Mouse (Mus musculus) liver, embryonic 14.5 days (tissue): ENCODE measurements around the gene Pknox1.

Source experiments
- CTCF ChIP-seq: IDR thresholded peaks from 2 replicates; pipeline ENCODE4 v1.5.1; 2016; ENCODE audit warnings: antibody characterized with exemption, low read depth, control low read depth
- EP300 ChIP-seq: IDR thresholded peaks from 2 replicates; pipeline ENCODE4 v1.6.1; 2016; ENCODE audit warnings: antibody characterized with exemption, low read depth

DNA sequence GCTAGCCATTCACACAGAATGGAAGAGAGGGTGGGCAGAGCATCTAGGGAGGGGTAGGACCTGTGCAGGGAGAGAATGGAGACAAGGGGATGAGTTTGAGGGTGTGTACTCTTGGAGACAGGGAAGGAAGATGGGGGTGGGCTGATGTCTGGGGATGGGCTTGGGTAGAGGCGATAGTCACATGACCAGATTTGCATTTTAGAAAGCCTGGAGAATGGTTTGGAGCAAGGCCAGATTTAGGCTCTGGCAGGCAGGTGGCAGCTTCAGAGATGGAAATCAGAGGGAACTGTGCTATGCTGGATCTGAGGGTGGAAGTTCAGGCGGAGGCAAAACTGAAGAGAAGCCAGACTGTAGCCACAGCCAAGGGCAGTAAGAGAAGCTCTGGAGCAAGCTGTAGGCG, 15.8 kb downstream of the Pknox1 start:
- TF ChIP-seq EP300 (no peak), CTCF (no peak)
